Mouse (Mus musculus): ENCODE measurements around the gene C2cd4b.

GRCm38 (mm10) chr9:67766405-67766804, 7.2 kb downstream of the C2cd4b start:
- no peak for TF ChIP-seq CTCF (IDR thresholded peaks at IDR 0.05; ENCODE audit: low read depth, low read length)
- no peak for TF ChIP-seq POLR2A (IDR thresholded peaks at IDR 0.05; ENCODE audit: borderline replicate concordance, low read depth, low read length)

Data from bone marrow macrophage, adult 2 months (primary cell).